Comparison of ENCODE assay signal across 28 mouse cellular contexts in genomic region chr15:84537117-84537516, GRCm38 (mm10). TPM values are rescaled to one million over a fixed set of nuclear protein-coding genes. Genes with fewer than 3 reads are reported as not detected.
DNase-seq lines count a peak whose midpoint lies in the region; ATAC-seq and TF ChIP-seq lines count a peak whose summit lies in the region.
"Had no signal": no experiment of that assay in that cellular context is flagged by ENCODE, and none has a peak within 500 bp of the region (broad histone marks: within the 10 kb centered on the region; RNA-seq: fewer than 3 reads in every experiment).

No protein-coding gene starts in this region.

- peak; percentile 67 for TF ChIP-seq EP300 in CH12.LX (IDR thresholded peaks at IDR 0.05; ENCODE audit: low read length)

- TF ChIP-seq CTCF in CH12.LX (conservative IDR thresholded peaks at IDR 0.05 in 1 of 2, IDR thresholded peaks at IDR 0.05 in 1 of 2; ENCODE audit: low read depth in 2 of 2, low read length in 2 of 2): no peak

- no peak overlapping the region for H3K27ac ChIP-seq in CH12.LX (ENCODE audit: insufficient read depth, low read depth)
- H3K27ac ChIP-seq in midbrain, embryonic 14.5 days (replicated peaks; ENCODE audit: low read depth, low read length): no peak overlapping the region
- H3K27ac ChIP-seq: gastrocnemius, adult 2 months; hindbrain, embryonic 13.5 days; liver, embryonic 14.5 days; macrophage; midbrain, embryonic 10.5 days; neural tube, embryonic 13.5 days had no signal

- DNase-seq in spleen, adult 18-20 months: peak; percentile 14 to 40
- no peak for DNase-seq in spleen, adult 12 weeks (ENCODE audit: low spot score)
- peak; percentile 21 for DNase-seq in CH12.LX (ENCODE audit: extremely low read depth)
- peak; percentile 4 to 14 for DNase-seq in monocyte, adult 2 months (ENCODE audit: low read depth in 1 of 2, low spot score in 2 of 2)
- peak; percentile 72 to 74 for DNase-seq in spleen, postnatal 36 days (ENCODE audit: low spot score in 2 of 2)
- no peak for DNase-seq in midbrain, embryonic 14.5 days
- no peak for DNase-seq in left cerebral cortex, postnatal 36 days (ENCODE audit: low spot score in 2 of 2)
- no peak for DNase-seq in cerebellum, adult 11-12 months
- DNase-seq: adrenal gland, postnatal 10 days; cerebellum, adult 18-20 months; gastrocnemius, adult 2 months; heart, postnatal 4 days; kidney, adult 8-10 months; kidney, postnatal 10 days; liver; lung, adult 2 months; lung, postnatal 10 days had no signal

- 92% methylated on average over 10 of the region's 10 CpGs for WGBS in midbrain, embryonic 14.5 days

- intact Hi-C loops in left cerebral cortex, postnatal 36 days (cut with DNase I): no loop called here

- H3K9me3 ChIP-seq in CH12.LX (replicated peaks; ENCODE audit: low read length): peaks cover 13% of the 10 kb centered on the region
- H3K9me3 ChIP-seq in midbrain, embryonic 14.5 days (ENCODE audit: control insufficient read depth, low read length): no peaks in the 10 kb centered on the region
- H3K9me3 ChIP-seq: neural tube, embryonic 13.5 days had no signal

- dilution Hi-C loops in CH12.LX (cut with MboI; ENCODE audit: extremely low pct_ligation_motif_present, extremely low pct_unique_long_range_greater_than_20kb, low sequenced_read_pairs): no loop called here

- no peaks in the 10 kb centered on the region for H3K79me2 ChIP-seq in CH12.LX (replicated peaks; ENCODE audit: control insufficient read depth, extremely low read depth, insufficient read depth, poor library complexity, severe bottlenecking)

- no peak overlapping the region for H3K9ac ChIP-seq in CH12.LX (ENCODE audit: insufficient read depth, low read depth)
- no peak overlapping the region for H3K9ac ChIP-seq in midbrain, embryonic 14.5 days (replicated peaks; ENCODE audit: low read length)
- H3K9ac ChIP-seq: hindbrain, embryonic 13.5 days; liver, embryonic 14.5 days; neural tube, embryonic 13.5 days had no signal

- ATAC-seq in midbrain, embryonic 14.5 days (ENCODE audit: low FRiP score, low TSS enrichment): no peak
- ATAC-seq: activated CD4-positive, CD25-positive, alpha-beta regulatory T cell, adult 4 months; forebrain, embryonic 16.5 days; intestine, embryonic 16.5 days; midbrain, embryonic 16.5 days had no signal

- in situ Hi-C loops in CH12.LX (cut with MboI; ENCODE audit: low pct_ligation_motif_present, low pct_unique_long_range_greater_than_20kb, low sequenced_read_pairs): loop anchor here (5.0 kb wide), 1 partner anchor 75 kb away; no protein-coding TSS in a partner anchor

- H3K4me3 ChIP-seq in CH12.LX (replicated peaks in 1 of 3; ENCODE audit: low read depth in 2 of 3, low read length in 2 of 3, poor library complexity in 1 of 3): no peak overlapping the region
- no peak overlapping the region for H3K4me3 ChIP-seq in midbrain, embryonic 14.5 days (replicated peaks; ENCODE audit: low read depth, low read length)
- H3K4me3 ChIP-seq: erythroblast, embryonic 14.5 days; gastrocnemius, adult 2 months; hindbrain, embryonic 13.5 days; midbrain, embryonic 10.5 days; neural tube, embryonic 13.5 days had no signal

- TF ChIP-seq POLR2A in CH12.LX (IDR thresholded peaks at IDR 0.05; ENCODE audit: low read depth, low read length): no peak

- TF ChIP-seq RAD21 in CH12.LX (IDR thresholded peaks at IDR 0.05; ENCODE audit: low read depth, low read length): no peak

- H3K4me1 ChIP-seq in CH12.LX (ENCODE audit: control insufficient read depth in 1 of 2, insufficient read depth in 2 of 2): peaks cover 8 to 13% of the 10 kb centered on the region in 2 experiments
- H3K4me1 ChIP-seq in midbrain, embryonic 14.5 days (ENCODE audit: control insufficient read depth, insufficient read depth, low read length): 0 out of 2 replicates have a peak, but pooled peaks cover 3% of the 10 kb centered on the region

- H3K36me3 ChIP-seq in CH12.LX (replicated peaks in 1 of 2; ENCODE audit: control insufficient read depth in 1 of 2, insufficient read depth in 1 of 2, low read length in 1 of 2): no peaks in the 10 kb centered on the region
- no peaks in the 10 kb centered on the region for H3K36me3 ChIP-seq in midbrain, embryonic 14.5 days (ENCODE audit: control insufficient read depth, insufficient read depth, low read length)
- H3K36me3 ChIP-seq: hindbrain, embryonic 13.5 days; midbrain, embryonic 10.5 days; neural tube, embryonic 13.5 days had no signal

- H3K27me3 ChIP-seq in CH12.LX (replicated peaks): peaks cover 48% of the 10 kb centered on the region
- no peaks in the 10 kb centered on the region for H3K27me3 ChIP-seq in midbrain, embryonic 14.5 days (ENCODE audit: control insufficient read depth, insufficient read depth, low read length)
- H3K27me3 ChIP-seq: hindbrain, embryonic 13.5 days; neural tube, embryonic 13.5 days had no signal

- no peak overlapping the region for H3K4me2 ChIP-seq in CH12.LX (ENCODE audit: insufficient read depth, low read depth, poor library complexity, severe bottlenecking)
- no peak overlapping the region for H3K4me2 ChIP-seq in midbrain, embryonic 14.5 days (ENCODE audit: low read length)
- H3K4me2 ChIP-seq: heart, embryonic 11.5 days; hindbrain, embryonic 13.5 days; neural tube, embryonic 13.5 days had no signal

TF ChIP-seq in CH12.LX, 34 proteins besides CTCF, POLR2A, EP300 and RAD21:
- TF ChIP-seq TCF12 (IDR thresholded peaks at IDR 0.05; ENCODE audit: low read depth, low read length): peak; percentile 63
- no peak for TF ChIP-seq BHLHE40 (IDR thresholded peaks at IDR 0.05; ENCODE audit: low read depth, low read length)
- TF ChIP-seq IRF4 (IDR thresholded peaks at IDR 0.05; ENCODE audit: low read depth, low read length): peak; percentile 66
TF ChIP-seq in CH12.LX: peak in this region for 2.

RNA-seq across cellular contexts. Expression of gene Rtl6, which starts 20.5 kb away (rescaled TPM):
- total RNA-seq in CH12.LX (2012; rRNA removed) (not detected in 2 replicates), CH12.LX (2014; rRNA removed) (0.04 TPM in 1 of 2 replicates, not detected in the other)
- not detected in 2 replicates for polyA plus RNA-seq in CH12.LX (2012; ENCODE audit: insufficient read length, low read depth)
- 41.2 and 43.2 TPM in 2 replicates for polyA plus RNA-seq in midbrain, embryonic 14.5 days (2014; fragmentation: Nextera tagmentation; extraction: Ambion mirVana)
- total RNA-seq in left cerebral cortex, postnatal 36 days (2021): 10 to 100 TPM; 54.4 to 60.6 TPM
- polyA plus RNA-seq: erythroblast, embryonic 14.5 days had no signal

Comparison
In these comparisons a context has a peak if more than half of its experiments do, and no peak if none do; other contexts are left out.
1. DNase-seq: peak in spleen, adult 18-20 months (2 of 2), CH12.LX (single experiment), monocyte, adult 2 months (2 of 2) and spleen, postnatal 36 days (2 of 2); none in spleen, adult 12 weeks (single experiment), midbrain, embryonic 14.5 days (single experiment), left cerebral cortex, postnatal 36 days (0 of 2) and cerebellum, adult 11-12 months (single experiment).
2. RNA of gene Rtl6, which starts 20.5 kb away (total RNA-seq): 54.4 to 60.6 TPM in left cerebral cortex, postnatal 36 days; 0.04 TPM in CH12.LX; every median in the first group is over 10 times any median in the second.